Mouse (Mus musculus): ENCODE data around the gene Hdac2. TPM values are rescaled to one million over a fixed set of nuclear protein-coding genes. Genes with fewer than 3 reads are reported as not detected.

Hdac2 gene
- total RNA-seq (2022), result 10 to 100 TPM; 76.0 to 86.9 (median 83.1) TPM

DNA sequence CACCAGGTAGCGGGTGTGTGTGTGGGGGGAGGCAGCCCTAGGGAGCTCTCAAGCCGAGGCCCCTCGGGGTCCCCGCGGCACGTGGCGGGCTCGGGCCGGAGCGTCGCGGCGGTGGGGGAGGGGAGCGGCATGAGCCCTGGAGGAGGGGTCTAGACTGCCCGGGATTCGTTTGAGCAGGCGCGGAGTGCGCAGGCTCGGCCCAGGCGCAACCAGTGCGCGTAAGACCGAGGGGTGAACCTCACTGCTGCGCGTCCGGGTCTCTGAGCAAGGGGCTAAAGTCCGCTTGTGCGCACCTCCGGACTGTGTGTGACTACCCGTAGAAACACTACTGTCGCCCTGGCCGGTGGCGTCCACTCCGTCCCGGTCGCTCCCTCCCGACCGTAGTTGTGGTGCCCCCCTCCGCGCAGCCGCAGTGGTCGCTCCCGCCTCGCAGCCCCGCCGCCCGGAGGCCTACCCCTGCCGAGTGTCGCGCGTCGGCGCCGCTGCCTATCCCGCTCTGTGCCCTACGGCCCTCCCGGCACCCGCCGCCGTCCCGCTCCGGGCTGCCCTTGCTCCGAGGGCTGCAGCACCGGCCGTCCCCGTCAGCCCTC lies at the start of gene Hdac2:
TSS of gene Hdac2 (plus strand) at position 459 of the 590 bp plus-strand sequence.
- DNase-seq (ENCODE audit: low spot score in 2 of 2), result peak; percentile 83 to 87

DNA sequence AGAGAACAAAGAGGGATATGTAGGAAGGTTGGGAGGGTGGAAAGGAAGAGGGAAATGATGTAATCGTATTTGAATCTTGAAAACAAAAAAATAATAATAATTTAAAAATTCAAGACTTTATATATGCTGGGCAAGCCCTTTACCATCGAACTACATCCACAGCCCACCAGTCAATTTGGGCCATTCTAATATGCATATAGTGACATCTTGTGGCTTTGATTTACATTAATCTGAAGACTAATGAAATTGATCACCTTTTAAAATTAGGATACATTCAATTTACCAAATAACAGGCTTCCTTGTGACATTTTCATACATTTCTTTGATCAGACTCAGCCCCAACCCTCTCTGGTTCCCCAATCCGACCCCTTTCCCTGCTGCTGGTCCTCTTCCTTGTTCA lies 46.1 kb upstream of the Hdac2 start:
- no peak for DNase-seq (ENCODE audit: low spot score in 2 of 2)

- no peak for DNase-seq (ENCODE audit: low spot score in 2 of 2)
Measured at GRCm38 (mm10) chr10:36935863-36936262, 38.5 kb upstream of the Hdac2 start.

GRCm38 (mm10) chr10:36936271-36936670 lies 38.1 kb upstream of the Hdac2 start:
- no peak for DNase-seq (ENCODE audit: low spot score in 2 of 2)

DNA sequence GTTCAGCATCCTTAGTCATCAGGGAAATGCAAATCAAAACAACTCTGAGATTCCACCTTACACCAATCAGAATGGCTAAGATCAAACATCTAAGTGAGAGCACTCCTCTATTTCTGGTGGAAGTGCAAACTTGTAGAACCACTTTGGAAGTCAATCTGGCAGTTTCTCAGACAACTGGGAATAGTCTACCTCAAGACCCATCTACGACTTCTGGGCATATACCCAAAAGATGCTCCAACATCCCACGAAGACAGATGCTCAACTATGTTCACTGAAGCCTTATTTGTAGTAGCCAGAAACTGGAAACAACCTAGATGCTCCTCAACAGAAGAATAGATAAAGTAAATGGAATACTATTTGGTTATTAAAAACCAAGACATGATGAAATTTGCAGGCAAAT lies 22.6 kb upstream of the Hdac2 start:
- DNase-seq (ENCODE audit: low spot score in 2 of 2), result no peak

- no peak for DNase-seq (ENCODE audit: low spot score in 2 of 2)
Measured at GRCm38 (mm10) chr10:36952622-36953021, 21.7 kb upstream of the Hdac2 start.

- no peak for DNase-seq (ENCODE audit: low spot score in 2 of 2)
Measured at GRCm38 (mm10) chr10:36959563-36960110, 14.7 kb upstream of the Hdac2 start.

DNA sequence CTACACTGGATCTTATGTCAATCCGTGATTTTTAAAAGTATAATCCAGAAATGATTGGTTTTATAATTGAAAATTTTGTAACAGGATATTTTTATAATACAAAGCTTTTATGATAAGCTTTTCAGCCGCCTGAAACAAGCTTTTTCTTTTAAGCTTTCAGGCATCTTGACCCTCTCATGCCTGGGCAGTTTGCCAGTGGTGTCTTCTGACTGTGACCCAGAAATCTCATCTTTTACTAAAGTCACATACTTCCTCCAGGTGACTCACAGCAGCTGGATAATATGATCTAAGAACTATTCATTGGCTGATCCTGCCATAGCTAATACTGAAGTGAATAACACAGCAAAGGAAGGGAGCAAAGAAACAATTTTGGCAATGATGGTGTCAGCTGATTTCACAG lies 9.9 kb upstream of the Hdac2 start:
- DNase-seq (ENCODE audit: low spot score in 2 of 2), result no peak

DNA sequence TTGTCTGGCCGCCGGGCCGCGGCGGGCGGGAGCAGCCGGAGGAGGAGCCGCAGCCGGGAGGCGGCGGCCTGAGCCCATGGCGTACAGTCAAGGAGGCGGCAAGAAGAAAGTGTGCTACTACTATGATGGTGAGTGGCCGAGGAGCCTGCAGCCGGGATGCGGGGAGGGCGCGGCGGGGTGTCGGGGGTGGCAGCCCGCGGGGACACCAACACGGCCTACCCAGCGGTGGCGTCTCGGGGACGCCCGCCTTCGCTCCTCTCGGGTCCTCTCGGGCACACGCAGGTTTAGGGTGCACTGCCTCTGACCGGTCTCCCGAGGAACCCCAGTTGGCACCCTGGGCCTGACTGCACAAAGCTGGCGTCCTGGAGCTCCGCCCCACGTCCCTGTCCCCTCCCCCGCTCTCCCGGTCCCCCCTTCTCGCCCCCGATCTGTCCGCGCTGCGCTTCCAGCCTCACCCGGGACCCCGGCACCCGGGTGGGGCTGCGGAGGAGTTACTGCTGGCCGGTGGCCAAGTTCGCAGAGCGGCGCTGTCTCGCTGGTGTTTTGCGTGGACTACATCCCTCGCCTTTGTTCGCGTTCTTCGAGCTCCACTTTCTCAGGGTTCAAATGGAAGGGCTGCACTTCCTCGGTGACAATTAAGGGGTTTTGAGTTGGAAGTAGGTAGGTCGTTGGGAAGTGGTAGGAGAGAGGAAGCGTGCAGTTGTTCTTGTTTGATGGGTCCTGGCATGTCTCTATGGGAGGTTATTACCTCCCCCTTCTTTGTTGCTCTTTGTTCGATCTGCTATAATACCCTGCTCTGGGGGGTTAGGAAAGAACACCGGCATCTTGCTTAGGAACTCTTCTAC lies 554 bp downstream of the Hdac2 start:
- peak; percentile 45 to 62 for DNase-seq (ENCODE audit: low spot score in 2 of 2)

GRCm38 (mm10) chr10:36981866-36982265 lies 7.5 kb downstream of the Hdac2 start:
- no peak for DNase-seq (ENCODE audit: low spot score in 2 of 2)

DNA sequence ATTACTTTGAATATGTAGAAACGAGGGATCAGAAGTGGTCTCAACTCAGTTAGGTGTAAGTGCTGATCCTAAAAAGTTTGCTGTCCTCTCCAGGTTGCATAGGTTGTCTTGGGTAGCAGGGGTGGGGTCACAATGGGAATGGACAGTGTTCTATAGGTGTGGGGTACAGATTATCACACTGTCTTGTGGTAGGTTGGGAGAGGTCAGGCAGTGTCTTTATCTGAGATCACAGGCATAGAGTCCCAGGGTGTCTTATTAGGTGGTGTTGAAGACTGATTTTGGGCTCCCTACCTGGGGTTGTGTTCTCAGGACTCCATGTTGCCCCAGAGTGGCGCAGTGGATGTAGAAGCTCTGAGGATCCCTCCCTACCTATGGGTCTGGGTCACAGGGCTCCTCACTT lies 17.8 kb downstream of the Hdac2 start:
- DNase-seq (ENCODE audit: low spot score in 2 of 2), result no peak

- DNase-seq (ENCODE audit: low spot score in 2 of 2), result no peak
Measured at GRCm38 (mm10) chr10:37000839-37001238, 26.5 kb downstream of the Hdac2 start.

- DNase-seq (ENCODE audit: low spot score in 2 of 2), result peak; percentile 26 to 68
Measured at GRCm38 (mm10) chr10:37014274-37015107, 40.1 kb downstream of the Hdac2 start.

GRCm38 (mm10) chr10:37015729-37016128 lies 41.4 kb downstream of the Hdac2 start:
- no peak for DNase-seq (ENCODE audit: low spot score in 2 of 2)

- no peak for DNase-seq (ENCODE audit: low spot score in 2 of 2)
Measured at GRCm38 (mm10) chr10:37016200-37016599, 41.9 kb downstream of the Hdac2 start.

DNA sequence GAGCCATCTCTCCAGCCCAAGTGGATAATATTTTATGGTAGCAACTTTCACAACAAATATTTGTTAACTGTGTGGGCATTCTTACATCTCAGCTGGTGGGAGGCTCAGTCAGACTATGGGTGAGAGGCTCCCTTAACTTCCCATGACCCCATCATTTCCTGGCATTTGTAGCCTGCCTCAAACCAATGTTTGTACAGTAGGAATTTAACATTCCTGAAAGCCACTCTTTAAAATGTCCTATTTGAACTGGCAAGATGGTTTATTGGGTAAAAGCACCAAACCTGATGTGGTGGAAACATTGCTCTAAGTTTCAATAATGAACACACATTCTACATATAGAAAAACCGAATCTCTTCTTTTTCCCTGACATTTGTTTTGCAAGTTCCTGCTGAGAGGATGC lies 50.0 kb downstream of the Hdac2 start:
- DNase-seq (ENCODE audit: low spot score in 2 of 2), result no peak

DNA sequence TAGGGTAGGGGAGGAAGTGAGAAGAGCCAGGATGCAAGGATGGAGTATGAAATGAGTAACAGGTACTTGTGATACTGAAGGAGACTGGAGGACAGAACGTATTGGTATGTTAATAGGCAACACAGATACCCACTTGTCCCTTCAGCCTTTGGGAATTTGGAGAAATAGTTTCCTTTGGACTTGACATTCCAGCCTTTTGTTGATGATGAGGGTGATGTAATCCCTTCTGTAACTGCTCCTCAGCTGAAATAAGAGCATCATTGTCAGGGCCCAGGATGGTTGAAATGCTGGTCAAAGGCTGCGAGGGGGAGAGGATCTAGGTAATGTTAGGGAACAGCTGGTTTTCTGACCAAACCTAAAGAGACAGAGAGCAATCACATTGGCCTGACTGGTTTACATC lies 54.3 kb downstream of the Hdac2 start:
- DNase-seq (ENCODE audit: low spot score in 2 of 2), result no peak

DNA sequence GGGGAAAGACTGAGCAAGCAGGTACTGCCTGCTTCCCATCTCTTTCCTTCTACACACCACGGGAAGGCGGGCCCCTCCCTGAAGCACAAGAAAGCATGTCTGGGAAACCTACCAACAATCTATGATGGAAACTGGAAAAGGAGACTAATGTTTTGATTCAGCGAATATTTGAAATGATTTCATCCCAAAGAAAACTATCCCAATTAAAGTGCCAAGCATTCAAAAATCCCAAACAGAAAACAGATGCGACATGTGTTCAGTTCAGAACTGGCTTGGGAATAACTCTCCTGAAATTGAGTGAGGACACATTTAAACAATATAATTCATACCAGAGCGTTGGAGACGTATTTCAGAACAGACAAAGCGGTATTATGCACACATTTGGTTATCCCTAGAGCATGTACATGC lies 60.8 kb downstream of the Hdac2 start:
- DNase-seq (ENCODE audit: low spot score in 2 of 2), result no peak

GRCm38 (mm10) chr10:37047661-37048098 lies 73.3 kb downstream of the Hdac2 start:
- DNase-seq (ENCODE audit: low spot score in 2 of 2), result no peak

Data from layer of hippocampus, adult 8-10 months (tissue).